Mouse (Mus musculus) R1 (cell line): ENCODE measurements around the gene Zranb2.
A peak's percentile ranks its signal among the peaks of the same experiment; 100 is the strongest.

Experiments used
- DNase-seq: peaks from one replicate; pipeline ENCODE4 v3.0.0-alpha.2; 2018; ENCODE audit warnings: low read depth, low spot score

Zranb2 gene

DNA sequence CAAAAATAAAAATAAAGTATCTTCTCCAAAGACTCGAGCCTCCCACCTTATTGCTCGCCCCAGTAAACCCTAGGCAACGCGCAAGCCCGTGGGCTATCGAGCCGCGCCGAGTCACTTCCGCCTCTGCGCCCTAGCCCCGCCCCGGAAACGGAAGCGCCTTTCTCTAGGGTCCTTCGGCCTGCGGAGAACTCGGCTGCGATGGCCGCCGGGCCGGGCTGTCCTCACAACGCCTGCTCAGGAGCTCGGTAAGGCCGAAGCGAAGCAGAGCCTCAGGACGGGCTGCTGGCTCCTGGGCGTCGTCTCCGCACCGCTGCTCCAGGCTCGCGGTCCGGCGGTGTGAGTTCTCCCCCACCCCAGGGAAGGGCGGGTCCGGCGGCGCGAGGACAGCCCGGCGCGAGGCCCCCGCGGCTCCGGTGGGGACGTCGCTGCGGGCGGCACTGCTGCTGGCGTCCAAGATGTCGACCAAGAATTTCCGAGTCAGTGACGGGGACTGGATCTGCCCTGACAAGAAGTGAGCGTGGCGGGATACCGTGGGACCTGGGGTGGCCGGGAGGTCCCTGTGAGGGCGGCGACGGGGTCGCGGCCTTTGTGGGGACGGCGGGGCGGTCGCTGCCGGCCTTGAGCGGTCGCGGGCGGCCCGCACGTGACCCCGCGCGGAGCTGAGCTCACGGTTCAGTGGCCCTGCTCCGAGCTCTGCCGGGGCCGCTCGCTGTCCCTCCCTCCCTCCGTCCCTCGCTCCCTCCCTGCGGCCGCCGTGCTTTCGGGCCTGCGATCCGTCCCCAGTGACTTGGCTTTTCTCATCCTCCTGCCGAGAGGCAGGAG, at the start of gene Zranb2:
Gene Zranb2, plus strand, starts transcription at position 197 of the 822 bp plus-strand sequence.
- DNase-seq, result peak; percentile 92

DNA sequence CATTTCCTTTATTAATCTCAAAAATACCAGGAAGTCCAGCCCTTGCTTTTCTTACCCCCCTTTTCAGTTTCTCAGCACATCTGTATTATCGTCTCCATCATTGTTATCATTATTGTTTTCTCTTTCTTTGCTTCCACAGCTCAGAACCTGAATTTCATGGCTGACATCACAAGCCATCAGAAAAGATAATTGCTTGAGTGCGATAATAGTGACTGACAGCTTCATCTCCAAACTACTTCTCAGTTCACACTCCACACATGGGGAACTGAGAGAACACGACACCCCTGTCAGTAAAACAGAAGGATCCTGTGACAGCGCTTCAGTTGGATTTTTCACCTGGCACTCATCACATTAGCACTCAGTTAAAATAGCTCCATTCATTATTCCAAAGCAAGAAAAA, 41.9 kb upstream of the Zranb2 start:
- no peak for DNase-seq

DNA sequence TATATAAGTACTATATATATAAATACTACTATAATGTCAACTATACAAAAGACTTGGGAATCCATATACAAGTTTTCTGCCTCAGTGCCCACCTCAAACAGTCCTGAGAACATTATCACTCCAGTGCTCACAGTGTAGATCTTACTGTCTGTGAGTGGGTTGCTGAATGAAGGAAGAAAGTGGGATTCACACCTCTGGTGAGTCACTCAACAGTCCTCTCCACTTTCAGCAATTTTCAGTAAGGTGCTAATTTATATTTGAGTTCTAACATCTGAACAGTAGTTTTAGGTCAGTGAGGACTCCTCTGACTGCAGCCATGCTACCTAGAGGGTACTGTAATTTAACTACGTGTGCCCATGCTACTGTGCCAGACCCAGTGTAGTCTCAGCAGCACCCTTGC, 31.7 kb upstream of the Zranb2 start:
- DNase-seq, result no peak

DNA sequence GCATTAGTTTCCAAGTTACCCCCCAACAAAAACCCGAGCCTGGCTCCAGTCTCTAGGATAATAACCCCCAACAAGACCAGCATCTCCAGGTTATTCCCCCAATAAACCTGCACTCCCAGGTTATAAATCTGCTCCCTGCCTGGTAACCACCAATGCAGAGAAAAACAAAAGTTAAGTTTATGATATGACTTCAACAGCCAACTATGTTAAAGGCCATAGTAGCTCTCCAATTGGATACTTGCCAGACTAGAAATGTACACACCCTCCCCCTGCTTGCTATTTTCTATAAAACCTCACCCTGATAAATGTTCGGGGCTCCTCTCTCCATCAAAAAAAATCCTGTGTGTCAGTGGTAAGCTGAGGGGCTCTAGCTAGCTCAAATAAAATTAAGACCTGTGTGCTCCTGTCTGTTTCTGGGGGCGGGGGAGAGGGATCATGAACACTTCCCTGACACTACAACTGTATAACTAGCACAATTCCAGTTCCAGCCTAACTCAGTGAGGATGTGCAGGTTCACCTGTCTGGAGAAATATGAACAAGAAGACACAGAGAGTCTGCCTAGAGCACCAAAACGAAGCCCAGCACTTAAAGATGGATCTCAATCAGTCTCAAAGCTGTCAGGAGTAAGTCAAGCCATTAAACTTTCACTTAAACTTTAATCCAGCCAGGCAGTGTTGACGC, 19.7 kb upstream of the Zranb2 start:
- DNase-seq, result no peak

DNA sequence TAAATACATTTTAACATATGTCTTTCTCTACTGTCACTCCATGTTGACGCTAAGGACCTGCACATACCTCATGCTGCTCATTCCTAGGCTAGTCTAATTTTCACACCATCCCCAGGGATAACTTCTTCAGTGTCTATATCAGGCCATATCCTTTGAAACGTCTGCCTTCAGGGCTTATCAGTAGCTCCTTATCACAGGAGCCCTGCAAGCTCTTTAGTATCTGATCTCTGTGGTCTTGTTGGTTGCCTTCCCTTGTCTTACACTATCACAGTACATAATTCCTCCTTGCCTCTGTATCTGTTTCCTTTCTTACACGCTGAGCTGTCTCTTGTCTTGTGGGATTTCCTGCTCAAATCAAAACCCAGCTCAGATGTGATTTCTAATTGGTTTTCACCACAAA, 17.5 kb upstream of the Zranb2 start:
- DNase-seq, result no peak

DNA sequence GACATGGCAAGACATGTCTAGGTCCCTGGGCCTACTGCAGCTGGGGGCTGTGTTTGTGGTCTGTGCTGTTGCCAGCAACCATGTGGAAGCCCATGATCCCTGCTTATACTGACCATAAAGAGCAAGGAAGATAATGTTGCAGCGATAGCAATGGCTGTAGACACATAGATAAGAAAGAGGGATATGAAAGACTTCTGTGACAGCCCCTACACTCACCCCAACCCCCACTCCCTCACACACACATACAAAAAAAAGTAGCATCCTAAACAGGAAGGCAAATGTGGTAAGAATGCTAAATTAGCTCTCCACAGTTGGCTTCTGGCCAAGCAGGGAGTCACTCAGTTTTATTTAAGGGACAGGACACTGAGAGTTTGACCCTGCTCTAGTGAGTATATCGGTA, 16.0 kb upstream of the Zranb2 start:
- DNase-seq, result no peak

DNA sequence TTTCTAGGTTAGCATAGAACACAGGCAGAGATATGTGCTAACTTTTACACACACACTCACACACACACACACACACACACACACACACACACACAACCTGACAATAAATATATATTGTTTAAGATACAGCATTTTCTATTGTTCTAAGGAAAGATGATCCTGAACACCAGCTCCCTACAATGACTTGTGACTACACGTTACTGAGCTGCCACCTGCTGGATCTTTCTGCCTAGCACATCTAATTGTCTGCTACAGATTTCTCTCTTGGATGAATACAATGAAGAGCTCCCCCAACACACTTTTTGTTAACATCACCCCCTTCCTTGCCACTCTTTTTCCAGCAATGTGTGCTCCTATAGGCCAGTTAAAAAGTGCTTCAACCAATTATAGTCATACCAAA, 13.5 kb upstream of the Zranb2 start:
- peak; percentile 49 for DNase-seq

DNA sequence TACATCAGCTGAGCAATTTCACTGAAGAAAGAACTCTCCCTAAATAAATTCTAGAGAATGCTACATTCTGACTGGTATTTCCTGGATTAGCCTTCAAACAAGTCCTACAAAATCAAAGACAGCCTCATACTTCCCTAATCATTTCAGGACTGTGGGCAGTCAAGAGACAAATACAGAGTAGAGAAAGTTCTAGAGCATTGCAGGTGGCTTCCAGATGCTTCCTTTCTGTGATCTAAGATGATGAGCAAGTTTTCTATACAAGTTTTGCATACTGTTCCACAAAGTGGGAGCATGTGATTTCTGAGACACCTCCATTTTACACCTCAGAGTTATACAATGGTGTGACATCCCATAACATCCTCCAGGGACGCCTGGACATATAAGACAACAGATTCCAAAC, 10.1 kb upstream of the Zranb2 start:
- DNase-seq, result no peak

DNA sequence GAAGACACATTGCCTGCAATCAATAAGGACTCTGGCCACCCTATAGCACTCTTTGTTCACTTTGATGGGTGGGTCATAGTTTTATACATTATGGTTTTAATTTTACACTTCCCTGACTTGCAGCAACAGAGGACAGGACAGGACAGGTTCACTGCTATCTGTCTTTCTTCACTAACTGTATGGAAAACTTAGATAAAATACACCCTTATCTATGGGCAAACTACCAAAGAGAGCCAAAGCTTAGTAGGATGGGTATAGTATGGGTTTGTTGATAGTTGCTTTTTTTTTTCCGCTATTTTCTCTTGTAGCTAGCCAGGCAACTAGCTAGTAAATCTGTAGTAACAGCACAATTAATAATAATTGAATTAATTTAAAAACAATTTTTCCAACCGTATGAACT, 2.4 kb upstream of the Zranb2 start:
- DNase-seq, result no peak

DNA sequence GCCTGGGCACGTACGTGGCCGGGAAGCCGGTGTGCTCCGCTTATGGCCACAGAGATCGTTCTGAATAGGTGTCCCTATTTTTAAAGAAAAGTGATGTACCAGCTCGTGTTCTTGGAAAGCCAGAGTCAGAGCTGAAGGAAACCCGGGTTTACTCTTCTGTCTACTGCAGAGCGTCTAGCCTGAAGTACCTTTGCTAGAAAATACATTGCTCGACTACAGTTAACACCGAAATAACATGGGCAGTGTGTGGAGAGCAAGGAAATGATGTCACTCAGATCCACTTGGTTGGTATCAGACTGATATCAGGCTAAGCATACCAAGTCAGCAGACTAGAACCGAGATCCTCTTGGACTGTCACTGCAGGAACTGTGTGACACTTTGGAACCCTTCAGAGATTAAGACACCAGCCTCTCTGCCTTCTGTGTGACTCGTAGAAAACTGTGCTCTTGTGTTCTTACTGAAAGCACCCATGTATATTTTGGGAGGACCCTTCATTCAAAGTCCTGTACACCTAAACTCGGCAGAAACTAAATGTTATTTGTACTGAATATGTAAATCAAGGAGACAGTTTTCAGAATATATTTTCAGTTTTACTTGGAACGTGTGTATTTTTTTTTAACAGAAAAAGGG, 941 bp downstream of the Zranb2 start:
- peak; percentile 50 for DNase-seq

DNA sequence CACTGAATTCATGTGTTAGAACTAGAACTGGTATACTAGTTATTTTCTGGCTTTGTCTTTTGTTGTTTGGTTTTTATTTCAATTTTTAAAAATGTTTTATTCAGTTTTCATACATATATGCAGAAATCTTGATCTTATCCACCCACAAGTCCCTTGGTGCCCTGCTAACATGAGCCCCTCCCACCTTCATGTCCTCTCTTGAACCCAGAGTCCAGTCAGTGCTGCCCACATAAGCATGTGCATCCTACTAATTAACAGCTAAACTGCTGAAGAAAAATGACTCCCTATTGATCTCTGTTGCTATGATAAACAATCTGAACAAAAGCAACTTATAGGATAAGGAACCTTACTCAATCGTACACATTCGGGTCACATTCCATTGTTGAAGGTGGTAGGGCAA, 15.4 kb downstream of the Zranb2 start:
- DNase-seq, result no peak

DNA sequence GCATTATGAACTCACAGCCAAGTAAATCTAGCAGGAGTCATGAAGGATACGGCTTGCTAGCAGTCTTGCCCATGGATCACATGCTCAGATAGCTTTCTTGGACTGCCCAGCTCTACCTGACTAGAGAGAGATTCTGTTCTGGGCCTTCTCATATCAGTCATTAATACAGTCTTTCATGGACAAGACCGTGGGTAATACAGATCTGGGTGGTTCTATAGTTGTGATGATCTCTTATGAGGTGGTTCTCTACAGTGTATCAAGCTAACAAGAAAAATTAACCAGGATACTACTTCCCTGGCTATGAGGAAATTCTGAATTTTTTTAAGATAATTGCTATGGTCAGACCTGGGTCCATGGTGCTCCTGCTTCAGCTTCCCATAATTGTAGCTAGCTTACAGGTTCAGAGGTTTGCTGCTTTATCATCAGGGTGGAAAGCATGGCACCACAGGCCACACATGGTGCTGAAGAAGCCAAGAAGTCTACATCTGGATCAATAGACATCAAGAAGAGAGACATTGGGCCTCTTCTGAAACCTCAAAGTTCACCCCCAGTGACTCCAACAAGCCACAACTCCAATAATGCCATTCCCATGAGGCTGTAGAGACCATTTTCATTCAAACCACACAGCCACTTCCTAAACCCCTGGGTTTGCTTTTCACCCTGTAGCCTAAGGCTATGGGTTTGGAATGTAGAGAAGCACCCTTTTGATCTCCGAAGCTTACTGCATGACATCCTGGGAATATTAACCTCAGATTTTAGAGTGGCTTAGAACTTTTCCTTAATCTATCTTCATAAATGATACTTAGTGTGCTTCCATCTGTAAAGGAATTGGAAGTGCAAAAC, 16.0 kb downstream of the Zranb2 start:
- DNase-seq, result peak; percentile 4

DNA sequence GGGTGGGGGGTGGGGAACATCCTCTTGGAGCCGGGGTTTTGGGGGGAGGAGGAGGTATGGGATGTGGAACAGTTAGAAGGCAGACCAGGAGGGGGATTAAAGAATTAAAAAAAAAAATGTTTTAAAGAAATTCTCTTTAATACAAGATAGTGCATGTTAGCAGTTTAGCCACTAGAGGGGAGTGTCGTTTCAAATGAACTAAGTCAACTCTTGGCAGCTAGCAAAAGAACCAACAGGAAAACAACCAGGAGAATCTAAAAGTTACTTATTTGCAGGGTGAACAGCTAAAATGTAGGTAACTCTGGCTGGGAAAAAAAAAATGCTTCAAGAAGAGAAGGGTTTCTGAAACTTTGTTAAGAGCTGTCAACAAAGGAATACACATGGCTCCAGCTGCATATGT, 31.2 kb downstream of the Zranb2 start:
- peak; percentile 63 for DNase-seq

DNA sequence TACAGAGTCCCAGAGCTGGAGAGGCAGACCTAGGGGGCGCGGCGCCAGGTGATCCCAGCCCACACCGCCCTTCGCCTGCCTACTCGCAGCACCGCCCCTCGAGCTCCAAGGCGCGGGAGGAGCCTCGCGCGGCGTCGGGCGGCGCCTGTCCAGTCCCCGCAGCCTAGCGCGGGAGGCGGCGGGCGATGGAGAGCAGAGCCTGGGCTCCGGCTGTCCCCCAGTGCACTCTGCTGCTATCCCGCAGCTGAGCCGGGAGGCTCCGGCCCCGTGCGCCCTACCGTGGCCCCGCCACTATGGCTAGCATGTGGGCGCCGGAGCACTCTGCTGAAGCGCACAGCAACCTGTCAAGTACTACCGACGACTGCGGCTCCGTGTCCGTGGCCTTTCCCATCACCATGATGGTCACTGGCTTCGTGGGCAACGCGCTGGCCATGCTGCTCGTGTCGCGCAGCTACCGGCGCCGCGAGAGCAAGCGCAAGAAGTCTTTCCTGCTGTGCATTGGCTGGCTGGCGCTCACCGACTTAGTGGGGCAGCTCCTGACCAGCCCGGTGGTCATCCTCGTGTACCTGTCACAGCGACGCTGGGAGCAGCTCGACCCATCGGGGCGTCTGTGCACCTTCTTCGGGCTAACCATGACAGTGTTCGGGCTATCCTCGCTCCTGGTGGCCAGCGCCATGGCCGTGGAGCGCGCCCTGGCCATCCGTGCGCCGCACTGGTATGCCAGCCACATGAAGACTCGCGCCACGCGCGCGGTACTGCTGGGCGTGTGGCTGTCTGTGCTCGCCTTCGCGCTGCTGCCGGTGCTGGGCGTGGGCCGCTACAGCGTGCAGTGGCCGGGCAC, 33.0 kb downstream of the Zranb2 start, which contains the start of gene Ptger3:
Gene Ptger3, plus strand, starts transcription at position 168 of the 841 bp plus-strand sequence.
- peak; percentile 79 for DNase-seq

DNA sequence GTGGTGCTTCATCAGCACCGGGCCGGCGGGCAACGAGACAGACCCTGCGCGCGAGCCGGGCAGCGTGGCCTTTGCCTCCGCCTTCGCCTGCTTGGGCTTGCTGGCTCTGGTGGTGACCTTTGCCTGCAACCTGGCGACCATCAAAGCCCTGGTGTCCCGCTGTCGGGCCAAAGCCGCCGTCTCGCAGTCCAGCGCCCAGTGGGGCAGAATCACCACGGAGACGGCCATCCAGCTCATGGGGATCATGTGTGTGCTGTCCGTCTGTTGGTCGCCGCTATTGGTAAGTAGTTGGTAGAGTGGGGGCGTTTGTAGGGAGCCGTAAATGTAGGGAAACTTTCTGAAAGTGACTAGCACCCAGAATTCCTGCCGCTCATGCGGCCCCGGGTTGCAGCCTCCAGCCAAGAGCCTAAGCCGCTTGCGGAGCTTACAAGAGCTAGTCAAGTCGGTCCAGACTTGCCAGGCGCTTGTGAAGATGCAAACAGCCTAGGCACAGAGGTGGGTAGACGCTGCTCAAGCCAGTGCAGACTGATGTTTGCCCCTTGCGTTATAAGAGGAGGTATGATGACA, 33.7 kb downstream of the Zranb2 start:
- peak; percentile 47 for DNase-seq

DNA sequence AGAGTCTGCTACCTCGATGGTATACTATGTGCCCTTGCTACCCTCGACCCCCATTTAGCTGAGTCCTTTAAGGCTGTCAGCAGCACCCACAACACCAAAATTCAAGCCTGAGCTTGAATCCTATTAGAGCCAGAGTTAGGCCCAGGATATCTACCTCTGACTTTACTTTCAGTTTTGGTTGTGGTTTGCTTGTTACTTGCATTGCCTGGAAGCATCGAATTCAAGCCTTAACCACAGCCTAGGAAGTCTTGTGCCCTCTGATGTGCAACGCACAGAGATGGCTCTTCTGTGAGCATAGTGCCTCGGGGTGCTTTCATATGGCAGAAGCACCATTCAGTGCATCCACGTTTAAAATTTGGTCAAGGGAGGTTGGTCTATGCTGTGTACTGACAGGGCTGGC, 38.1 kb downstream of the Zranb2 start:
- no peak for DNase-seq

DNA sequence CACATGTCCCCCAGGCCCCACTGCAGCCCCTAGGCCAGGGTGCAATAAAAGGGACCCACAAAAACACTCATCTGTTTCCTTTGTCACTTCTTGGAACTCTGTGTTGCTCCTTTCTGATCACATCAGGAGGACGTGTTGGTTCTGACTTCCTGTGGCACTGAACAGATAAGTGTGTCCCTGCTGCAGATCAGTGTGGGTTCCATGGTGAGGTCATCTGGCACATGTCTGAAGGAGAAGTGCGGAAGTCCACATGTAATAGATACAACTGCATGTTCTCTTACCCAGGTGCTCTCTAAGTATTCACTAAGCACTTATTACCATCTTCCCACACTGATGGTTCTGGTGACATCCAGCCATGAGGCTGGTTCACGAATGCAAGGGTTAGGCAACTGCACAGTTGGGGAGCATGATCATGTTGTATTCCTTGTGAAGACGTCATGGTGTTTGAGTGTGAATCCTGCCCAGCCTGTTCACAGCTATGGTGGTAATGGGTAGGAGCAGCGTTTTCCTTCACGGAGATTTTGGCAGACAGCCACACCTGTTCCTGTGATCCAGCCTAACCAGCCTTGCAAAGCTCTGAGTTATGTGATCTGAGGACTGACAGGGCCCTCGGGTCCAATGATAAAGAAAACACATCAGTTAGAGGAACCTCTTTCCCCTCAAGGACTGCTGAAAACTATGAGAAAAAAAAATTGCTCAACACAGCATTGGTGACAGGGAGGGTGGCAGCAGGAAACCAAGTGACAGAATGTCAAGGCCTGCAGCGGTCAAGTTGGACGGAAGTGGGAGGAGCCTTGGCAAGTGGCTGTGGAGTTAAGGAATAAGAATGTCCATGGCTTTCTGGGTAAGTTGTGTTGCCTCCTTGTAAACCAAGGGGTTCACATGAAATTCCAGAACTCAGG, 41.7 kb downstream of the Zranb2 start:
- no peak for DNase-seq

DNA sequence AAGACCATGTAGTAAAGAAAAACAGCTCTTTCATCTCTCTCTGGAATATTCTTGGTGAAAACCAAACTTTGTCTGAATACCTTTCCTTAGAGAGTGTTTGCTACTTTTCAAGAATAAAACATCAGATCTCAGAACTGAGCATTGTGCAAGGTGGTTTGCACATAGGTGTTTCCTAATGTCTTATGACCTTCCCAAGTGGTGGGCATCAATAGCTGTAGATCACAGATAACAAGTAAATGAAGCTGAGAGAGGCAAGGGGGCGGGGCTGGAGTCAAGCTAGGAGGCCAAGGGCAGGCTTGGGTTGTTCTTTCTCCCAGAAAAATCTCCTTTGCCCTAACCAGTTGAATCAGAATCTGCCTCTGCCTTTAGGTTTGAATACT, 42.4 kb downstream of the Zranb2 start:
- no peak for DNase-seq

DNA sequence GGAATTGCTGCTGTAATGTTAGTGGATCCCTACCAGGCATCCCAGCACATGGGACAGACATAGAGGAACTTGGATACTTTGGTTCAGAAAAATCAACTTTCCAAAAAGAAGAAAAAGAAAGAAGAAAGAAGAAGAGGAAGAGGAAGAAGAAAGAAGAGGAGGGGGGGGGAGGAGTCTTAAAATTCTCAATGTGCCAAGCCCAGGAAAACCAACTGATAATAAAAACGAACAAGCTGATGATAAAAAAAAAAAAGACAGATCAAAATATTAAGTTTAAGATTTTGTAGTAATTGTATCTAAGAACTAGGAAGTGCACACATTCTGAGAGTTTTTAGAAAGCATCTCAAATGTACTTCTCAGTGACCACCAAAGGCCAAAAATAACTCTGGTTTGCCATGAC, 42.9 kb downstream of the Zranb2 start:
- no peak for DNase-seq
